Mouse (Mus musculus) spleen, postnatal 14 days (tissue): Measurements from ENCODE around the gene Tenm3.

Source experiments
- DNase-seq, 2 experiments: peaks; one replicate each; pipeline ENCODE4 v3.0.0; 2021 to 2022; ENCODE audit warnings: low spot score in 2 of 2

Gene Tenm3

DNA sequence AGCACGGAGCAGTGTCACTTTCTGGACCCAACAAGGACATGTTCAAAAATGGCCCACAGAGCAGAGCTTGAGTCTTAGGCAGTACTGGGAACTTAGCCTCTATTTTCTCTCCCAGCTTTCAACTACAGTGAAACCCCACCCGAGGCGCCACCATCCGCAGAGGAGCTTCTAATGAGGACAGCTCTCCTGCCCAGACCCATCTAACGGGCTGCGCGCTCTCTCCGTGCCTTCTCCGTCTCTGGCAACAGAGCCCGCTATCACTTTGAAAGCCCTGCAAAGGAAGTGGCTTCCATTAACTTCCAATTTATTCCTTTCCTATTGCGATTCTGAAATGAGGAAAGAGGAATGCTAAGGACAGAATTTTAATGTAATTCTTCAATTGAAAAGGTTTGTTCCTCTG is 569.2 kb downstream of the Tenm3 start:
- DNase-seq, result no peak

DNA sequence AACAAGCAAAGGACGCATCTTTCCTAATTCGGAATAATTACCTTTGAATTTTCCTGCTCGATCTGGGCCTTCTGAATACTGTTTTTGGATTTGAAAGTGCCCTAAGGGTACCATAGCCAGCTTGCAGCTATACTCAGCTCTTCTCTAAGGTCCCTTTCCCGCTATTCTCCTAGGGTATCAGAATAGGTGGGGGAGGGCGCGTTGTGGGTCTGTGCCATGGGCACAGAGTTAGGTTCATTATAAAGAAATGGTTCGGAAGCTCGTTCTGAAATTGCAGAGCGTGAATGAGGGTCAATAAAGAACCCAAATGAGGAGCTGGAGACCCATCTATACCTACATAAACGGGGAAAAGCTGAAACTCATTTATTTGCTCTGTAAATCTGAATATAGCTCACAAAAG is 575.1 kb downstream of the Tenm3 start:
- no peak for DNase-seq

DNA sequence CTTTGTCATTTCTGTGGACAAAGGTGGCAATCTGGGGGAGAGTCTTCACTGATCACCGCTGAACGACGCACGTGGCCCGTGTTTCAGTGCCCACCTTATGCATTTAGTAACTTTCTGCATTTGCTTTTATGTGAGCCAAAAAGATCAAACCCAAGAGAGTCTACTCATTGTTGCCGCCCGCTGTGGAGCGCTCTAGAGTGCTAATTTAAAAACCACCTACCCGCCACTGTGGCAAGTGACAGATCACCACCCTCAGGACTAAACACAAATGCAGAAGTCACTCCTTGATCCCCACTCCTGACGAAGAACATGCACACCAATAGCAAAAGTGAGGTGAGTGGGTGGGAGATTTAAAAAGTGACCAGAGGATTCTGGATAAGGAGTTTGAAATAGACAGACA is 583.5 kb downstream of the Tenm3 start:
- no peak for DNase-seq

DNA sequence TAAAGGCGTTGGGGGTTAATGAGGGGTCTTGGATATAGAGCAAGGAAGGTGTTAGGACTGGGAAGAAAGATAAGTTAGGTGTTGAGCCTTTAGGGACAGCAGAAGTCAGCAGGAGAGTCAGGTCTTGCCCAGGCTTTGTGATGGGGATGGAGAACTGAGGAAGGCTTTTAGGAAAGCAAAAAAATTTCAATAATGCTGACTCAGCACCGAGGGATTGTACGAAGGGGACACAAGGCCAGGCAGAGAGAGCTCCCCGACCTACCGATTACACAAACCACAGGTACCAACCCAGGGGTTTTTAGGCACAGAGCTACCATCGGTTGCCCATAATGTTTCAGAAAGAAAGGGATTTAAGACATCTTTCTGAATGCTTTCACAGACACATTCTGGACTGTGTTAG is 583.9 kb downstream of the Tenm3 start:
- no peak for DNase-seq

DNA sequence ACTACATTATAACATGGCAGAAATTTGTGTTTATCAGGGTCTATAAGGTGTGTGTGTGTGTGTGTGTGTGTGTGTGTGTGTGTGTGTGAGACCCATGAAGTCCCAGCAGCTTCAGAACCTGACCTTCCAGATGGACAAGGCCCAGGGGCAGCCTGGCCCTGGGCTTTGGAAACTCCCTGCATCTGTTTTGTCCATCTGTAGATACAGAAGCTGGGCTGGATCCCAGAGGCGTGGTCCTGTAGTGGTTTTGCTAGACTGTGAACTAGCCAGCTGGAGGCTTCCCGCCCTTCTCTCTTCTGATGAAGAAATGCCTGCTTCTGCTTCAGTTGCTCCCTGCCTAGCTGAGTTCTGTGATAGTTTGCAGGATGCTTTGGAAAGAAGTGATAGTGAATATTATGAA is 599.9 kb downstream of the Tenm3 start:
- no peak for DNase-seq

DNA sequence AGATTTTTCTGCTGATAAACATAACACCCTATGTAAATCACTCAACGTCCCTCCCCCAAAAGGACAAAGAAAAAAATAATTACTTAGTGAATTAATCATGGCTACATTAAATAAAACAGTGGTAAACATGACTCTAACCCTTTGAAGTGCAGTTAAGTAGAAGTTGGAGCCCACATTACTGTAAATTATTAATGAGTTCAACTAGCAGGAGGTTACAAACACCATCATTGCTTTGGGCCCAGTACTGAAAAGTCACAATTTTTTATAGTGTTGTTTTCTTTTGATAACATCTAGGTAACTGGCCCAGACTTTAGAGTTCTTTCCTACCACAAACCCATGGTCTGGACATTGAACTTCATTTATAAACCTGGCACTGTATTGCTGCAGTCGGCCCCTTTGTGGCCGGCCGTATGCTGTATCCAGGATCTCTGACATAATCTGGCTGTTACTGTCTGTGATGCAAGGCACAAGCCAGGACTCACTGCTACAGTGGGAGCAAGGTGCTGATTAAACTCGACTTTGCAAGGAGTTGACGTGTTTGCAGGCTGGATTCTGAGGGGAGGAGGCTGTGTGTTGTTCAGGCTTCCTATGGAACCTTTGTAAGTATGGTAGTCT is 602.7 kb downstream of the Tenm3 start:
- no peak for DNase-seq

DNA sequence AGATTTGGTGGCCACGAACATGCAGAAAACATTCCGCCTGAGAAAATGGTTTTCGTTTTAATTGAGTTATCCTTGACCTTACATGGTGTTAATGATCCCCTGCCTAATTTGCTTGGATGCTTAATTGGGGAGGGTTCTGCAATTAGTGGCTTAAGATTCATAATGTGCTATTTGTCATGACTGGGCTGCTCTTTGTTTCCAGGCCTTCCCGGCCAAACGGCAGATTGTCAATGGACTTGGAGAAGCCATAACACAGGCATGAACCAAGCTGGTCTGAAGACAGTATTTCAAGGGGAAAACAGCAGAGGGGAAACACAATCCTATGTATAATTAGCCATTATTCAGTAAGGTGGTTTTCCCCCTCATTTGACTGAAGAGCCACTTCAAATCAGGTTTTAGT is 606.8 kb downstream of the Tenm3 start:
- DNase-seq, result no peak

DNA sequence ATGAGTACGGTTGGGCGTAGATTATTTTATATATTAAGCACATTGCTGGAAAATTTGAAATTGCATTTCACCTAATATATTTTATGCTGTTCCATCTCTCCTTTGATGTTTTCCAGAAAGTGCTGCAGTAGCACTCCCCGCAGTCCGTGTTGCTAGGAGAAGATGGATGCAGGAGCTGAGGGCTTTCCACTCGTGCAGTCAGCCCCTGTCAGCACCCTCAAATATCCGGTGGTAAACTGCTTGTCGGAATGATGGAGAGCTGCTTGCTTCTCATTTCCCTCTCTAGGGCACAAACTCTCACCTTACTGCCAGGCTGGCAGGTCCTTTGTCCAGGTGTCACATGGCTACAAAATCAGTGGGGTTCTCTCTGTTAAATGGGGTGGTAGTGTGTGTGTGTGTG is 610.8 kb downstream of the Tenm3 start:
- no peak for DNase-seq

DNA sequence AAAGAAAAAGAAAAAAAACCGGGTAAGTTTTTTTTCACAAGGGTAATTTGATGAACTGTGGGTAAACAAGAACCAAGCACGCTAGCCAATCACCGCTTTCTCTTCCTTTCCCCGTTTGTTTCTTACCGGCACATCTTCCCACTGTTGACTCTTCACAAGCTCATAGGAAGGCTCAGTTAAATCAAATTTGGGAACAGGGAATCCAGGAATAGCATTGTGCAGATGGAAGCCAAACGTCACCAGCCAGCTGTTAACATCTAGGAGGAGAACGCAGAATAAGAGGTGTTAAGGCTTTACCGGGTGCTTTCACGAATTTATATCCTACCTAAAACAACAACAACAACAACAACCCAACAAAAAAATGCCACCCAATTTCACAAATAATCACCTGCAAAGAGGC is 611.9 kb downstream of the Tenm3 start:
- DNase-seq, result no peak

DNA sequence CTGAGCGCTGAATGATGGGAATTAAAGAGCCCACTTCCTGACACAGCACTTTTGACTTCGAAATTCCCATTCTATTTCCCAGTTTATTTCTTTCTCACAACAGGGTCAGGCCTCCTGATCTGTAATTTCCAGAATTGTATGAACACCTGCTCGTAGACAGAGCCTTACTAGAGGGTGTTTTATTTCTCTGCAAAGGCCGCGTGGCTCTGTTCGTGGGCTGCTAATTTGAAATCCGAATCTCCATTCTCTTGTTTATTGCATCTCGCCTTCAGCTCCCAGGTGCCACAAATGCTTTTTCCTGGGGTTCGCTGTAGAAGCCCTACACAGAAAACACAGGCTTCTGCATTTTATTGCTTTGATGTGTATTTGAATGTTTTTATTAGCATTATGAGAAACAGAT is 612.4 kb downstream of the Tenm3 start:
- no peak for DNase-seq

DNA sequence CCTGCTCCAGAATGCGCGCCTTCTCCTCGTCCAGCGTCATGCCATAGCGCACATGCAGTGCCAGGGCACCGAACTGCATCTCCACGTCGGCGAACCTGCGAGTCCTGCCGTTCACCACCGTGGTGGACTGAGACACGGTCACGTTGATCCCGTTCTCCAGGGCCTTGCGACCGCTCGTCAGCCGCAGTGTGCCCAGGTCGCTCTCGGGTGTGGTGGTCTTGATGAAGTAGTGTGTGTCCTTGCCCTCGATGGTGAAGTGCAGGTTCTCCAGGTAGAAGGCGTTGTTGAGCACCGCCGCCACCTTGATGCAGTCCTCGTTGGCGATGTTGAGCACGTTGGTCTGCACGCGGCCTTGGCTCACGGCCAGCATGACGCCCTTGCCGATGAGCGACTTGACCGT is 615.1 kb downstream of the Tenm3 start:
- DNase-seq, result no peak

DNA sequence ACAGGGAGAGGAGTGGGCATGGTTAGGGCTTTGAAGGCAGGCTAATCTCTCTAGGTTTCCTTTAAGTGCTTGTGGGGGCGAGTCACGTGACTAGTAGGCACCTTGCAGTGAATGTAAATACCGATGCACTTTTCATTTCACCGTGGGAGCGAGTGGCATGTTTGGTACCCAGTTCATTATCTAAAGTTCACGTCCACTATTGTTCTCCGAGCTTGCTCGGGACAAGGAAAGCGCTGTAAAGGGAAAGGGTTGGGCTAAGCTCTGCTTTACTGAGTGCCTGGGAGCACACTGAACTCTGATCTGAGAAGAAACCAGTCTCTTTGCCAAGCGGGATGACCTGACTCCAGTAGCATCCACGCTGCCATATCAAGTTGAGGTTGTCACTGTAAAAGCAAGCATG is 619.0 kb downstream of the Tenm3 start:
- DNase-seq, result no peak

DNA sequence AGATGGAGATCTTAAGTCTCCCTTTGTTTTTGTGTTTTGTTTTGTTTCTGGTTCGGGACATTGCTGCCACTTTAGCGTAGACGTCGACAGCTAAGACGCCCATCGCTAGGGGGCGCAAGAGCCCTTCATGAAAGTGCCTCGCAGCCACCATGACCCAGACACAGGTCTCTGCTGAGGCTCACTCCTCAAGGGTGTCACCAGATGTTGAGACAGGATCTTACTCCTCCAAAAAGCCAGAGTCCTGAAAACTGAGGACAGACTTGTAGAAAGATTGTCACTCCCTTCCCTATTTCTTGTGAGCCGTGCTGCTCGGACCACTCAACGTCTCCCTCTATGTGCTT is 621.4 kb downstream of the Tenm3 start:
- peak in 1 of 2 experiments; percentile 25 for DNase-seq

DNA sequence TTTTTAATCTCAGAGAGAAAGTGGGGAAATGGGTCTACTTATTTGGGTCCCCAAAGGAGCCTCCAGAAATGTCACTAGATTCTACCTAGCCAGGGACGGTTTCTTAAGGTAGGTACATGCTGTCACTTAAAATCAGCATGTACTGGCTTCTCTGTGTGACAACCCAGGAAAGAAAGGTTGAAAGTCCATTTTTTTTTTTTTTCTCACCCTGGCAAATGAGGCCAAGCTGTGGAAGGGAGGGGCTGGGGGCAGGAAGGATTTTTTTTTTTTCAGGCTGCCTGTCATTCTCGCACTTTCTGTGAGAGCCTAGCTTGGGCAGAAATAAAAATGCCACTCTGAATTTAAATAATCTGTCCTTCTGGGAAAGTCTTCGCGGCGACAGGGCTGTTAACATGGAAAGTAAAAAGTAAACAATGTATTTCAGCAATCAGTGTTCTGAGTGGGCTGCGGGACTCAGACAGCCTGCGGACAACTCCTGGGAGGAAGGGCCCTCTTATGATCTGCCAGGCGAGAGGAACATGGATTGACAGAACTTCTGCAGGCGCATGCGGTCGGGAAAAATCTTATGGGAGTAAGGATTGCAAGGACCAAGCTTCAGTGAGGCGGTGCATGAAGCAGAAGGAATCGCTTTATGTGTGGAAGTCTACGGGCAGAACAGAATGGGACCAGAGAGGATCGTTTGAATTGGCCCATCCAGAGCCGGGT is 621.9 kb downstream of the Tenm3 start:
- no peak for DNase-seq

DNA sequence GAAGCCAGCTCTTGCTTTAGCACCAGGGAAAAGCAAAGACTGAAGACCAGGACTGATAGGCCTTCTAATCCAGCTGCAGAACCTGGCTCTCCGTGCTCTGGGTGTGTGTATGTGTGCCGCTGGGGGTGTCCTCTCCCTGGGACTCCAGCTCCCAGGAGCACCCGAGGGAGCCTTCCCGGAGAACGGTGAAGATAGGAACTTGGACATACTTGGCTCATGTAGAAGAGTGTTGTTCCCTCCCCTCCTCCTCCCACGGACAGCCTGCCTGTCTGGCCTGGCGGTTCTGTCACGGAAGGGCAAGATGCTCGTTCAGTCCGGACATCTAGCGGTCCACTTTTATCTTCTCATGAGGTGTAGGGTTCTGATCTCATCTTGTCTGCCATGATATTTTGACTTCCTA is 622.4 kb downstream of the Tenm3 start:
- DNase-seq, result no peak

DNA sequence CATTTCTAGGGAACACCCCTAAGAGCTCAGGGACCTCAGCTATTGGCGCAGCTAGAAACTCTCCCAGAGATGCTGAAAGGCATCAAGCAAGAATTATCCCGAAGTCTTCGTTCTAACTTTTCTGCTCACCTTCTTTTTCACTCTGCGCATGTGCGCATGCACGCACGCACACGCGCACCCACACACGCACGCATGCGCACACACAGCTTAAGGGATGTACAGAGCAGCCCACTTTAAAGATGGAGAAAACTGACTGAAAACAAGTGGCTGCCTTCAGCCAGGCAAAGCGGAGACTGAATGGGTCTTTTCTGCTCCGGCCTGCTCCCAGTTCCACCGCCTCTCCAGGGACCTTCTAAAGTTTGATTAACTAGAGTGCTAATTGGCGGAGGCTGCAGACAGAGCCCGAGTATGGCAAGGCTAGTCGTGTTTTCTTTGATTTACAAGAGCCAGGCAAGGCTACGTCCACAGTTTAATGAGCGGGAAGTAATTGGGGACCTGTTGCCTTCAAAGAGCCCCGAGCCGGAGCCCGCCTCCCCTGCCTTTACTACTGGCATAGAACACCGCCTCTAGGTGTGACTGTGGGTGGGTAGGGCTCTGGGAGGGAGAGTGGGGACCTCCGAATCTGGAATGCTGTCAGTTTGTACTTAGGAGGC is 623.1 kb downstream of the Tenm3 start:
- no peak for DNase-seq

DNA sequence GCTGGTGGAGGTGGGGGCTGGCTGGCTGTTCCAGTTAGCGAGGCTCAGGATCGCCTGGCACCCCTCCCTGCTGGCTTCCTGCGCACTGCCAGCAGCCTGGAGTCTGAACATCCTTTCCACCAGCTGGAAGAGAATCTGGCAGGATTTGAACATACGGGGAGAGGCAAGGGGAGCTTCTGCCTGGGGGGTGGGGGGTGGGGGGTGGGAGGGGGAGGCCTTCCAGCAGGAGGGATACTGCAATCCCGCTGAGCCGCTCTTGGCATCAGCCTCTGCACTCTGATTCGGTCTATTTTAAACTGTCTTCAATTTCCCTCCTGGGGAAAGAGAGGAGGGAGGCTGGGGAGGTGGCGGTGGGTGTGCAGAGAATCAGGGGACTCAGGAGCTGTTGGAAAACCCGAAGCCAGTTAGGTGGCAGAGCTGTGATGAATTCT is 628.7 kb downstream of the Tenm3 start:
- DNase-seq, result no peak

DNA sequence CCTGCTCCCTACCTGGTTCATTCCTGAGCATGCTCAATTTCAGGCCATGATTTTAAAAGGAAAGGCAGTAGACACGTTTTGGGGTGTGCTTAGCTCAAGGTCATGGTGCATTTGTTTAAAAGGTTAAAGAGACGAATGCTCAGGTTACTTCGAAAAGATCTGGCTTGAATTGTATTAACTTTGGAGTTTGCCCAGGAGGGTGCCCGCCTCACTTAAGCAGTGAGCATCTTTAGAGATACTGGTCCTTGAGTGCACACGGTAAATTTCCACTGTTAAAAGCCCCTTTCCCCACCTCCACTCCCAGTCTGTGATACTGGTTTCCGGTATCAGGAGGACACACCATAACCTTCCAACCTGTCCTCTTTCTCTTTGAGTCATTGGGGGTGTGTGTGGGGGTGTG is 629.4 kb downstream of the Tenm3 start:
- no peak for DNase-seq

DNA sequence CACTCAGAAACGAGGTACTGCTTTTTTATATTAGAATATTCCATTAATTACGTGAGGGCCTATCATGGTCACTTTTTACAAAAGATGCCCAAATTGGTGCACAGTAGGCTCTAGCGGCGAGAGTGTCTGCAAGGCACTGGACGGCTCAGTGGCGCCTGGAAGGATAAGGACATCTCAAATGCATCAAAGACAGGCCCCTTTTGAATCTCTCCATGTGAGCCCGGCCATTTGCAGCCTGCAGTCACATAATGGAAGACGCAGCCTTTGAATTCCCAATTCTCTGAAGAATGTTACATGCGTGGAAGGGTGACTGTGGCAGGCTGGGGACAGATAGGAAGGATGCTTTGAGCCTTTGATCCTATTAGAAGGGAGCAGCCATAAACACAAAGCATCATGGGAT is 631.8 kb downstream of the Tenm3 start:
- DNase-seq, result no peak

DNA sequence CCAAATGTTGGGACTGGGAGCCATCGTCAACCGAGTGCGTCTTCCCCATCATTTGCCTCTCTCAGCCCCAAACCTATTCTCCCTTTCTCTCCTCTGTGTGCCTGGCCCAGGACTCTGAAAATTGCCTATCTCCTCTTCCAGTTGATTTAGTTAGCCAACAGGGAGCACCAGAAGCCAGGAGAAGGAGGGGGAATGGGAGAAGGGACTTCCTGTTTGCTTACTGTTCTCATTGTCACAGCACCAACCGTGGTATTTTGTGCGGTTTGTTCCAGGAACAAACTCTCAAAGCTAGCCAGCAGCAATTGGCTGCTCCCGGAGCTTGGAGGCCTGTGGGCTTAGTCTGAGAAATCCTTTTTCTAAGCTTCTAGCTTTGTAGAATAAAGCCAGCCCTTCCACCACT is 636.2 kb downstream of the Tenm3 start:
- DNase-seq, result no peak

DNA sequence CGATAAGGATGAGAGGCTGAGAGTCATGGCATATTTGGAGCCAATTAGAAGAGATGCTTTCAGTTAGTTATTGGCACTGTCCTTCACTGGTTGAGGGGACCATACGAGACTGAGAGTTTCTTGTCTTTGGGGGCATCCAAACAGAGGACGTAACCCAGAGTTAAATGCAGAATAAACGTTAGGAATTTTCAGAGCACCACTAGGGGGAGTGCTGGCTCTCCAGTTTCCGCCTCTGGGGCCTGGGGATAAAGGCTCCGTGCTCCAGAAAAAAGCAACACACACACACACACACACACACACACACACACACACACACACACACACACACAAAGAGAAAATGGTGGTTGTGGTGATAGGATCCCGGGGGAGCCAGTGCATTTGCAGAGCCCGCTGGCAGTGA is 636.8 kb downstream of the Tenm3 start:
- DNase-seq, result no peak

DNA sequence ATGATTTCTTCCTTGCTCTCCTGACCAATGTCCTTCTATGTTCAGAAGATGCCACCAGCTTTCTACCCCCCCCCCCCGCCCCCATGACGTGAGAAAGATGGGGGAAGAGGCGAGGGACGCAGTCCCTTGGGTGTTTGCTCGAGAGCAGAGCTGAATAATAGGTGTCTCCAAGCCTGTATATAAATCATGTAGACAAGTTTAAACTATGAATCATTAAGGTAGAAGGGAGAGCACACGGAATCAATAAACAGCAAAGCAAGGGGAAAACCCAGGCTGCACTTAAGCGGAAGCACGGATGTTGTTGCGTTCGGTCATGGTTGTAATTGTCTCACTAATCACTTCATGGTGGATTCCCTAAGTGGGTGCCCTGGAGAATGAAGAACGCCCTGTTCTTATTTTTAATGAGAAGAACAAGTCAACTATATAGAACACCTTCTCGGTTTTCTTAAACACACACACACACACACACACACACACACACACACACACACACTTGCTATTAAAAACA is 638.9 kb downstream of the Tenm3 start:
- DNase-seq, result no peak

DNA sequence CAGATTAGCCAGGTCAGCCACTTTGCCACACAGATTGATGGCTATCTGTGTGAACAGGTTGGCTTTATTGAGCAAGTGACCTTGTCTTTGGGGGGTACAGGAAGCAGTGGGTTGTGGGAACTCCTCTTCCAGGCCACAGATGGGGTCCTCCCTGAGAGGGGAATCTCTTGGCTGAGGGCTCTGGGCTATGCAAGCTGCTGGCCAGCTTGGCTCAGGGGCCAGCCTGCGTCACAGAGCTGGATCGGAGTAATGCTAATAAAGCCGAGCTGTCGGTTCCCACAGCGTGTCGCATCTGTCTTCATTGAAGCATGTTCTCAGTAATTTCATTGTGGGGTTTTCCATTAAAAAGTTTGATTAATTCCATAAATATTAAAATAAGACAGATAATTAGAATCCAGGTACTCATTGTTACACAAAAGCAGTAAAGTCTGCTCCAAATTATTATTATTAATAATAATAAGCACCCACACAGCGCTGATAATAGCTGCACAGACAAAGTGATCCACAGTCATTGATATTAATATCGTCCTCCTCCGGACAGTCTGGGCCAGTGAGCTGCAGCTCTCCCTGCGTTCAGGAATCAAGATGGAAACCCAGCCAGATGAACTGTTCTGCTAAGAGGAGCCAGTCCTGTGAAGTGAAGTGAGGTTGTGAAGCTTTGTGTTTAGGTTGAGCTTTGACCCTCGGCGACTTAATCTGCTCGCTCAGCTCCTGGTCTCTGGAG is 639.5 kb downstream of the Tenm3 start:
- no peak for DNase-seq
